Mouse (Mus musculus): ENCODE data around the gene Tmem247. TPM values are rescaled to one million over a fixed set of nuclear protein-coding genes. Genes with fewer than 3 reads are reported as not detected.

Tmem247 gene
- polyA plus RNA-seq, 1 experiment from 2014 or later: not detected

- no peaks in the 10 kb centered on the region for H3K27me3 ChIP-seq
- H3K4me1 ChIP-seq: peaks cover 36% of the 10 kb centered on the region
- 80% methylated on average over 10 of the region's 10 CpGs for WGBS
- H3K27ac ChIP-seq: no peak overlapping the region
- H3K36me3 ChIP-seq (ENCODE audit: poor library complexity, severe bottlenecking): 0 out of 2 replicates have a peak, but pooled peaks cover 3% of the 10 kb centered on the region
- no peaks in the 10 kb centered on the region for H3K9me3 ChIP-seq (replicated peaks)
- H3K9ac ChIP-seq: no peak overlapping the region
- H3K4me2 ChIP-seq: no peak overlapping the region
- no peak for ATAC-seq
- H3K4me3 ChIP-seq: no peak overlapping the region
Observed at GRCm38 (mm10) chr17:86966040-86966439, 48.9 kb downstream of the Tmem247 start.

- H3K4me3 ChIP-seq: no peak overlapping the region
- H3K9me3 ChIP-seq (replicated peaks): no peaks in the 10 kb centered on the region
- no peak overlapping the region for H3K4me2 ChIP-seq
- 0 out of 2 replicates have a peak, but pooled peaks cover 3% of the 10 kb centered on the region for H3K36me3 ChIP-seq (ENCODE audit: poor library complexity, severe bottlenecking)
- no peak overlapping the region for H3K9ac ChIP-seq
- no peak overlapping the region for H3K27ac ChIP-seq
- peaks cover 33% of the 10 kb centered on the region for H3K4me1 ChIP-seq
- 93% methylated on average over 12 of the region's 12 CpGs for WGBS
- no peaks in the 10 kb centered on the region for H3K27me3 ChIP-seq
- no peak for ATAC-seq
Observed at GRCm38 (mm10) chr17:86967048-86967447, 49.9 kb downstream of the Tmem247 start.

GRCm38 (mm10) chr17:86967536-86968525, 50.7 kb downstream of the Tmem247 start:
- H3K4me3 ChIP-seq: no peak overlapping the region
- no peaks in the 10 kb centered on the region for H3K9me3 ChIP-seq (replicated peaks)
- peaks cover 31% of the 10 kb centered on the region for H3K4me1 ChIP-seq
- no peak overlapping the region for H3K27ac ChIP-seq
- 86% methylated on average over 10 of the region's 10 CpGs for WGBS
- H3K4me2 ChIP-seq: no peak overlapping the region
- no peak overlapping the region for H3K9ac ChIP-seq
- 0 out of 2 replicates have a peak, but pooled peaks cover 3% of the 10 kb centered on the region for H3K36me3 ChIP-seq (ENCODE audit: poor library complexity, severe bottlenecking)
- no peak for ATAC-seq
- H3K27me3 ChIP-seq: no peaks in the 10 kb centered on the region

- no peaks in the 10 kb centered on the region for H3K9me3 ChIP-seq (replicated peaks)
- ATAC-seq: no peak
- peaks cover 30% of the 10 kb centered on the region for H3K4me1 ChIP-seq
- no peak overlapping the region for H3K9ac ChIP-seq
- 97% methylated on average over 5 of the region's 5 CpGs for WGBS
- H3K27me3 ChIP-seq: no peaks in the 10 kb centered on the region
- no peak overlapping the region for H3K4me3 ChIP-seq
- H3K36me3 ChIP-seq (ENCODE audit: poor library complexity, severe bottlenecking): peaks cover 3% of the 10 kb centered on the region; the same call in 1 of the 2 replicates
- no peak overlapping the region for H3K4me2 ChIP-seq
- no peak overlapping the region for H3K27ac ChIP-seq
Observed at GRCm38 (mm10) chr17:86968581-86968980, 51.4 kb downstream of the Tmem247 start.

GRCm38 (mm10) chr17:86969582-86969981, 52.4 kb downstream of the Tmem247 start:
- Histone ChIP-seq H3K27me3 (no peaks in the 10 kb centered on the region), H3K4me1 (peaks cover 21% of the 10 kb centered on the region), H3K4me3 (no peak overlapping the region), H3K9me3 (replicated peaks) (no peaks in the 10 kb centered on the region), H3K4me2 (no peak overlapping the region), H3K9ac (no peak overlapping the region), H3K27ac (no peak overlapping the region), H3K36me3 (ENCODE audit: poor library complexity, severe bottlenecking) (peaks cover 7% of the 10 kb centered on the region; the same call in 1 of the 2 replicates)
- 62% methylated on average over 5 of the region's 5 CpGs for WGBS
- ATAC-seq: no peak

- Histone ChIP-seq H3K4me1 (peaks cover 15% of the 10 kb centered on the region), H3K9ac (0 out of 2 replicates have a peak overlapping the region, but pooled peaks have one; percentile 12), H3K4me3 (no peak overlapping the region), H3K36me3 (ENCODE audit: poor library complexity, severe bottlenecking) (peaks cover 7% of the 10 kb centered on the region; the same call in 1 of the 2 replicates), H3K27ac (no peak overlapping the region), H3K9me3 (replicated peaks) (no peaks in the 10 kb centered on the region), H3K27me3 (no peaks in the 10 kb centered on the region), H3K4me2 (no peak overlapping the region)
- 98% methylated on average over 15 of the region's 15 CpGs for WGBS
- no peak for ATAC-seq
Observed at GRCm38 (mm10) chr17:86970026-86970750, 53.0 kb downstream of the Tmem247 start.

- H3K4me2 ChIP-seq: no peak overlapping the region
- WGBS: 73% methylated on average over 5 of the region's 5 CpGs
- H3K27me3 ChIP-seq: no peaks in the 10 kb centered on the region
- H3K4me3 ChIP-seq: no peak overlapping the region
- no peak overlapping the region for H3K27ac ChIP-seq
- H3K9me3 ChIP-seq (replicated peaks): no peaks in the 10 kb centered on the region
- ATAC-seq: no peak
- 0 out of 2 replicates have a peak overlapping the region, but pooled peaks have one; percentile 26 for H3K9ac ChIP-seq
- peaks cover 9% of the 10 kb centered on the region; the same call in 1 of the 2 replicates for H3K36me3 ChIP-seq (ENCODE audit: poor library complexity, severe bottlenecking)
- peaks cover 10% of the 10 kb centered on the region; the same call in 1 of the 2 replicates for H3K4me1 ChIP-seq
Observed at GRCm38 (mm10) chr17:86971036-86971435, 53.9 kb downstream of the Tmem247 start.

- no peak overlapping the region for H3K4me2 ChIP-seq
- H3K4me1 ChIP-seq: peaks cover 10% of the 10 kb centered on the region; the same call in 1 of the 2 replicates
- no peaks in the 10 kb centered on the region for H3K27me3 ChIP-seq
- no peak overlapping the region for H3K9ac ChIP-seq
- H3K4me3 ChIP-seq: no peak overlapping the region
- ATAC-seq: no peak
- WGBS: 93% methylated on average over 7 of the region's 7 CpGs
- peaks cover 13% of the 10 kb centered on the region for H3K36me3 ChIP-seq (ENCODE audit: poor library complexity, severe bottlenecking)
- no peak overlapping the region for H3K27ac ChIP-seq
- H3K9me3 ChIP-seq (replicated peaks): no peaks in the 10 kb centered on the region
Observed at GRCm38 (mm10) chr17:86971860-86972259, 54.7 kb downstream of the Tmem247 start.

Other genes with a start within 250 kb of the Tmem247 start
- gene Epas1, start 163.6 kb upstream of the Tmem247 start, polyA plus RNA-seq (2015; fragmentation: Nextera tagmentation; extraction: Ambion mirVana): 3.2 and 3.5 TPM in 2 replicates
- gene Atp6v1e2, start 30.5 kb downstream of the Tmem247 start, polyA plus RNA-seq (2015; fragmentation: Nextera tagmentation; extraction: Ambion mirVana): not detected in 2 replicates
- gene Rhoq, start 45.7 kb downstream of the Tmem247 start, polyA plus RNA-seq (2015; fragmentation: Nextera tagmentation; extraction: Ambion mirVana): 5.1 and 5.7 TPM in 2 replicates
- gene Pigf, start 108.1 kb downstream of the Tmem247 start, polyA plus RNA-seq (2015; fragmentation: Nextera tagmentation; extraction: Ambion mirVana): 38.7 and 40.5 TPM in 2 replicates
- 226 and 247 TPM in 2 replicates for gene Cript, start 108.2 kb downstream of the Tmem247 start, polyA plus RNA-seq (2015; fragmentation: Nextera tagmentation; extraction: Ambion mirVana)
- 7.5 and 8.2 TPM in 2 replicates for gene Socs5, start 190.3 kb downstream of the Tmem247 start, polyA plus RNA-seq (2015; fragmentation: Nextera tagmentation; extraction: Ambion mirVana)

Data from forebrain, embryonic 13.5 days (tissue).